Mouse (Mus musculus): ENCODE results near the gene Olfr170. TPM values are rescaled to one million over a fixed set of nuclear protein-coding genes. Genes with fewer than 3 reads are reported as not detected.
"Not testable (repeated sequence)": the region's sequence is repeated elsewhere in the genome, so short reads cannot be mapped to it uniquely, and the experiment has no call there.

The Olfr170 gene
- not detected in 2 replicates for polyA plus RNA-seq (2014; fragmentation: Nextera tagmentation; extraction: Ambion mirVana)

DNA sequence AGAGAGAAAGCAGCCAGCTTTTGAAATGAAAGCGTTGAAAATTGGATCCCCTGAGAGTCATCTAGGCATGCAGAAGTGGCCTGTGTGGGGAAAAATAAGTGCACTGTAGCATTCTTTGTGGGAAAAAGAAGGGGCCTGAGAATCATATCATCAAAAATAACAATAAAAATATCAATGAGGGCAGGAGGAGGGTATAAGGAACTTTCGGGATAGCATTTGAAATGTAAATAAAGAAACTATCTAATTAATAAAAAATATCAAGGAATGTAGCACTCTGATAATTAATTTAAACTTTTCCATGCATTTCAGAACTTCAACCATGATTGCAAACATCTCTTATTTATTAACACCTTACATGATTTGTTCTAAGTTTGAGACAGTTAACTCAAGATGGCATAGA, at the start of gene Olfr170:
Olfr170 (minus strand) TSS at position 101 of the 400 bp plus-strand sequence.
- not testable (repeated sequence) for H3K27me3 ChIP-seq (replicated peaks; ENCODE audit: control insufficient read depth, insufficient read depth, low read length); H3K9me3 ChIP-seq (ENCODE audit: control insufficient read depth, low read length); H3K9ac ChIP-seq (ENCODE audit: low read depth, low read length); ATAC-seq (replicated peaks; ENCODE audit: low FRiP score); H3K4me3 ChIP-seq (ENCODE audit: low read depth, low read length); H3K27ac ChIP-seq (ENCODE audit: low read depth, low read length); H3K36me3 ChIP-seq (ENCODE audit: control insufficient read depth, insufficient read depth, low read length); H3K4me2 ChIP-seq; H3K4me1 ChIP-seq (replicated peaks; ENCODE audit: control insufficient read depth, insufficient read depth, low read length); DNase-seq (ENCODE audit: low spot score)
- 87% methylated on average over 2 of the region's 2 CpGs for WGBS

DNA sequence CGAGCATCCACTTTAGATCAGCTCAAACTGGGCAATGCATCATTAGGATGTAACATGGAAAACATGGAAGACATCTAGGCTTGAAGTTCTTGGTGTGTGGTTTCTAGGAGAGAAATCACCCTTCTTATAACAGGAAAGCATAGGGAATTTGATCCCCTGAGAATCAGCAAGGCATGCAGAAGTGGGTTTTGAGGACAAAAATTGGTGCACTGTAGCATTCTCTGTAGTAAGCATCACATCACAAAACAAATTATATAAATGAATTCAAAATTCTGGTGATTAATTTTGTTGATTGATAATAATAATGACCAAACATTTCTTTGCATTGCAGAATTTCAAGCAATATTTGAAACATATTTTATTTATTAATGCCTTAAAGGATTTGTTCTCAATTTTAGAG, 18.1 kb upstream of the Olfr170 start, which contains the start of gene Olfr171:
Olfr171 (minus strand) TSS at position 101 of the 400 bp plus-strand sequence.
- Histone ChIP-seq H3K27ac (ENCODE audit: low read depth, low read length) (no peak within 1 kb of the TSS), H3K4me3 (ENCODE audit: low read depth, low read length) (no peak within 1 kb of the TSS), H3K9ac (ENCODE audit: low read depth, low read length) (no peak within 1 kb of the TSS), H3K4me1 (replicated peaks; ENCODE audit: control insufficient read depth, insufficient read depth, low read length) (no peaks in the 10 kb centered on the region), H3K27me3 (replicated peaks; ENCODE audit: control insufficient read depth, insufficient read depth, low read length) (no peaks in the 10 kb centered on the region), H3K9me3 (ENCODE audit: control insufficient read depth, low read length) (no peaks in the 10 kb centered on the region), H3K36me3 (ENCODE audit: control insufficient read depth, insufficient read depth, low read length) (no peaks in the 10 kb centered on the region), H3K4me2 (no peak within 1 kb of the TSS)
- WGBS: 70% methylated on average over 1 of the region's 1 CpGs
- ATAC-seq (replicated peaks; ENCODE audit: low FRiP score) (no peak), DNase-seq (ENCODE audit: low spot score) (no peak)

- DNase-seq (ENCODE audit: low spot score) (no peak), ATAC-seq (replicated peaks; ENCODE audit: low FRiP score) (no peak)
- H3K4me1 ChIP-seq (replicated peaks; ENCODE audit: control insufficient read depth, insufficient read depth, low read length): no peaks in the 10 kb centered on the region
- no peak overlapping the region for H3K9ac ChIP-seq (ENCODE audit: low read depth, low read length)
- H3K27ac ChIP-seq (ENCODE audit: low read depth, low read length): no peak overlapping the region
- H3K9me3 ChIP-seq (ENCODE audit: control insufficient read depth, low read length): no peaks in the 10 kb centered on the region
- H3K4me2 ChIP-seq: no peak overlapping the region
- no peaks in the 10 kb centered on the region for H3K27me3 ChIP-seq (replicated peaks; ENCODE audit: control insufficient read depth, insufficient read depth, low read length)
- no peak overlapping the region for H3K4me3 ChIP-seq (ENCODE audit: low read depth, low read length)
- H3K36me3 ChIP-seq (ENCODE audit: control insufficient read depth, insufficient read depth, low read length): no peaks in the 10 kb centered on the region
- 49% methylated on average over 2 of the region's 2 CpGs for WGBS
These were observed 8.5 kb downstream of the Olfr170 start for GRCm38 (mm10) chr16:19603166-19603565.

DNA sequence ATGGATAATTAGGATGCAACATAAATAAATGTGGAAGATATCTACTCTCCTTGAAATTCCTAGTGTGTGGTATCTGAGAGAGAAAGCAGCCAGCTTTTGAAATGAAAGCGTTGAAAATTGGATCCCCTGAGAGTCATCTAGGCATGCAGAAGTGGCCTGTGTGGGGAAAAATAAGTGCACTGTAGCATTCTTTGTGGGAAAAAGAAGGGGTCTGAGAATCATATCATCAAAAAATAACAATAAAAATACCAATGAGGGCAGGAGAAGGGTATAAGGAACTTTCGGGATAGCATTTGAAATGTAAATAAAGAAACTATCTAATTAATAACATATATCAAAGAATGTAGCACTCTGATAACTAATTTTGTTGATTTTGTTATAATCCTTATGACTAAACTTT, 40.0 kb downstream of the Olfr170 start, which contains the start of gene Olfr169:
Olfr169 (minus strand) TSS at position 101 of the 400 bp plus-strand sequence.
- not testable (repeated sequence) for ATAC-seq (replicated peaks; ENCODE audit: low FRiP score); H3K4me1 ChIP-seq (replicated peaks; ENCODE audit: control insufficient read depth, insufficient read depth, low read length); H3K27me3 ChIP-seq (replicated peaks; ENCODE audit: control insufficient read depth, insufficient read depth, low read length); H3K4me3 ChIP-seq (ENCODE audit: low read depth, low read length); H3K36me3 ChIP-seq (ENCODE audit: control insufficient read depth, insufficient read depth, low read length); H3K4me2 ChIP-seq; H3K27ac ChIP-seq (ENCODE audit: low read depth, low read length); DNase-seq (ENCODE audit: low spot score); H3K9ac ChIP-seq (ENCODE audit: low read depth, low read length); H3K9me3 ChIP-seq (ENCODE audit: control insufficient read depth, low read length)
- WGBS: 79% methylated on average over 2 of the region's 2 CpGs

Other genes with a start within 250 kb of the Olfr170 start
- gene Olfr165, start 188.7 kb downstream of the Olfr170 start, polyA plus RNA-seq (2014; fragmentation: Nextera tagmentation; extraction: Ambion mirVana): not detected in 2 replicates
- gene Olfr166, start 128.2 kb downstream of the Olfr170 start, polyA plus RNA-seq (2014; fragmentation: Nextera tagmentation; extraction: Ambion mirVana): not detected in 2 replicates
- not detected in 2 replicates for gene Olfr167, start 89.6 kb downstream of the Olfr170 start, polyA plus RNA-seq (2014; fragmentation: Nextera tagmentation; extraction: Ambion mirVana)
- not detected in 2 replicates for gene Olfr168, start 76.3 kb downstream of the Olfr170 start, polyA plus RNA-seq (2014; fragmentation: Nextera tagmentation; extraction: Ambion mirVana)
- not detected in 2 replicates for gene Olfr169, start 40.1 kb downstream of the Olfr170 start, polyA plus RNA-seq (2014; fragmentation: Nextera tagmentation; extraction: Ambion mirVana)
- gene Olfr171, start 18.0 kb upstream of the Olfr170 start, polyA plus RNA-seq (2014; fragmentation: Nextera tagmentation; extraction: Ambion mirVana): not detected in 2 replicates
- gene Lamp3, start 94.5 kb upstream of the Olfr170 start, polyA plus RNA-seq (2014; fragmentation: Nextera tagmentation; extraction: Ambion mirVana): not detected in 2 replicates
- gene B3gnt5, start 148.3 kb upstream of the Olfr170 start, polyA plus RNA-seq (2014; fragmentation: Nextera tagmentation; extraction: Ambion mirVana): 7.9 and 8.5 TPM in 2 replicates

Measured in liver, embryonic 11.5 days (tissue).